Mouse (Mus musculus): ENCODE results near the gene Aknad1.

Gene Aknad1

DNA sequence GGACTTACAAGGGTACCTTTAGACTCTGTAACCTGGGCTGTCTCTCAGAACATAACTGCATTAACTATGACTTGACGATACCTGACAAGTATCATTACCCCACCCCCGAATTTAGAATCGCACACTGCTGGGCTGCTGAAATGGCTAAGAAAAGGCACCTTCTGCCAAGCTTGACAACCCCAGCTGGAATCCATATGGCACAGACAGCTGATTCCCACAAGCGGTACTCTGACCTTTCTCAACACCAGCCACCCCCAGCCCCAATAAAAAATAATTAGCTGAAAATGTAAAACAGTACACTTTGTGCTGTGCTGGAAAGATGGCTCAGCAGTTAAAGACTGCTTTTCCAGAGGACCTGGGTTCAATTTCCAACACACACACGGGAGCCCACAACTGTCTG lies 49.8 kb downstream of the Aknad1 start:
- no peak for DNase-seq

DNA sequence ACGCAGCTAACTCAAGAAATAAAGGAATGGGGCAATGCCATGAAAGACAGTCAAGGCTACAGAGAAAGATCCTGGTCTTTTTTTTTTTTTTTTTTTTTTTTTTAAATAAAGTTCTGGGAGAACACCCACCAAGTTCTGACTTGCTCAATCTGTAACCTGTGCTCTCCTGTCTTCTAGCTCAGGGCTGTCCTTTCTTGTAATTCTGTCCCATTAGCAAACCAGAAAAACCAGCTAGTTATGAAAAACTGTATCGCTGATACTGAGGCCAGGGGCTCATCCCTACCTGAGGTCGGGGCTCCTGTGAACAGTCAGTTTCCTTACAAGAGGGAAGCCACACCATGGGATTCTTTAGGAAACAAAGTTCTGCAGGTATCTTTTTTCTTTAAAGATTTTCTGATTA lies 51.0 kb downstream of the Aknad1 start:
- no peak for DNase-seq

DNA sequence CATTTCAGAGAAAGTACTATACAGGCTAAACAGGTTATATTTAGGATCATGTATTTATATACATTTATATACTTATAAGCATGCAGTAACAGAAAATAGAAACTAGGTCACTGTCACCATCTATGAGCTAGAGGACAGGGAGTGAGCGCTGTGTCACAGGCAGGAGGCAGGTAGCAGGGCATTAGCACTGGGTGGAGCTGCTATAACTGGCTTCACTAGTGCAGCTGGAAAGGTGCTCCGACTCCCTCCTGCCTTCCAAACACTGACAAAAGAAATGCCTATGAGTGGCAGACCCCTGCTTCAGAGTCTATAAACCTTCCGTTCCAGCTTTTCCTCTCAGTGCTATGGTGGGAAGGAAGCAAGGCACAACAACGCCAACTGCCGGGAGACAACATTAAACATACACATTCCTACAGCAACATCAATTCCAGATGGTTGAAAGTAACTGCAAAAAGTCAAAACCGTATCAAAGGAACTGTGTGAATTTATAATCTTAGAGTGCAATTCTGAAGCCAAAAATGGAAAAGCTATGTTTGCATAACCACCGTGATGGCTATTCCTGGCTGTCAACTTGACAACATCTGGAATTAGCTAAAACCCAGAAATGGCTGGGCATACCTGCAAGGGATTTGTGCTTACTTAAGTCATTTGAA lies 51.7 kb downstream of the Aknad1 start:
- DNase-seq, result no peak

DNA sequence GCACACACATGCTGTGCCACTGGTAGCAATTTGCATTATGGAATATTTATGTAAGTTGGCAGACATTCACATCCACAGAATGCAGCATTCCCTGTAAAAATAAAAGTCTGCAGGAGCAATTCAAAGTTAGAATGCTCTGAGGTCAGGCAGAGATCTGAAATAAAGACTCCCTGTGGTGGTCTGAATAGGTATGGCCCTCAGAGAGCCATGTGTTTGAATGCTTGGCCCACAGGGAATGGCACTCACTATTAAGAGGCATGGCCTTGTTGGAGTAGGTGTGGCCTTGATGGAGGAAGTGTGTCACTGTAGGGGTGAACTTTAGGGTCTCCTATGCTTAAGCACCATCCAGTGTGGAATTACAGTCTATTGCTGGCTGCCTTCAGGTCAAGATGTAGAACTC lies 53.0 kb downstream of the Aknad1 start:
- no peak for DNase-seq

DNA sequence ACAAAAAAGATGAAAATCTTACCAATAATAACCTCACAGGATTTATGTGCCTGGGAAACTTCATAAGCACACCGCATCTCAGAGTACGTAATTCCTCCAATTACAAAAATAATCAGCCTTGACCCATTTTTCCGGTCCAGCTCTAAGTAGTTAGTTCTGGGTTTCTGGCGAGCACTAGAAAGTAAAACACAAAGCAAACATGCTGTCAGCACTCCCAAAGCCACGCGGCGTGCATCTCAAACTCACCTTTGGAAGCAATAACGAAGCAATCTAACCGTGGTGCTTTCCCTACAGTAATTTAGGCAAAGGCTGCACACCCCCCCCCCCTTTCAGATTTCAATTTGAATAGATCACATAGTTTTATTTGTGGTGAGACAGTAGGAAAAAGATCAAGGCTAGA lies 55.3 kb downstream of the Aknad1 start:
- DNase-seq, result no peak

DNA sequence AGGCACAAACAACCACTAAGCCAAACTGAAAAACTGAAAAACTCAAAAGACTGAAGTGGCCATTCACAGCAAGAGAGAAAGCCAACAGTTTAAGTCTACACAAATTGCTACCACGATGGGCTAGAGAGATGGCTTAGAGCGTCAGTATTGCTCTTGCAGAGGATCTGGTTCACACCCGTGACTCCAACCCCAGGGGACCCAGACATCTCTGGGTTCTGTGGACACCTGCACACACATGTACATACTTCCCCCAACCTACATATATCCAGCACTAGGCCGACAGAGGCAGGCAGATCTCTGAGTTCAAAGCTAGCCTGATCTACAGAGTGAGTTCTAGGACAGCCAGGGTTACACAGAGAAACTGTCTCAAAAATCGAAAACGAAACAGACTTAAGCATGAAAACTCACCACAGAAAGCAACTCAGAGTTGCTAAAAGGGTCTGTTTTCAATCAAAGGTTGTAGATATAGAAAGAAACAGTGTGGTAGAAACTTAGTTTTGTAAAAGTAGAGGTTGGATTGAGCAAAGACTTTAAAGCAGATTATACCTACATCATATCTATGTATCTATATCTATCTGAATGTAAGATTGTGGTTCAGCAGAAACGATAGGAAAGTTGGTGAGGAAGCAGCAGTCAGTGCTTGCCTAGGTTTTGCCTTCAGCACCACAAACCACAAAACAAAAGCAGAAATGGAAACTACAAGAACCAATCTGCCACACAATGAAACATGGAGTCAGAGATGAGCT lies 56.3 kb downstream of the Aknad1 start:
- peak in 1 of 2 experiments; percentile 10 for DNase-seq

DNA sequence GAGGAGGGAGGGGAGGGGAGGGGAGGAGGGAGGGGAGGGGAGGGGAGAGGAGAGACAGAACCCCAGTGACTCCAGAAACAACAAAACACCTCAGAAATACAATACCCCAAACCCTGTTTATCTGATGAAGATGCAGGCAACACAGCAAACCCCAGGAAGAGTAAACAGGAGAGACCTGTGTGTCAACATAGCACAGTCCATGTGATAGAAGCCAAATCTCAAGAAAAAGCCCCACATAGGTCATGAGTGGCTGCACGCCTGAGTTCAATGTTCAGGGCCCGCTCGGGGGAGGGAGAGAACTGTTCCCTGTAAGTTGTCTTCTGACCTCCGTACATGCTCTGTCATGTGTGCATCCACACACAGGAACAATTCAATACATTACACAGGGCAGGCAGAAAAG lies 56.9 kb downstream of the Aknad1 start:
- DNase-seq, result no peak

DNA sequence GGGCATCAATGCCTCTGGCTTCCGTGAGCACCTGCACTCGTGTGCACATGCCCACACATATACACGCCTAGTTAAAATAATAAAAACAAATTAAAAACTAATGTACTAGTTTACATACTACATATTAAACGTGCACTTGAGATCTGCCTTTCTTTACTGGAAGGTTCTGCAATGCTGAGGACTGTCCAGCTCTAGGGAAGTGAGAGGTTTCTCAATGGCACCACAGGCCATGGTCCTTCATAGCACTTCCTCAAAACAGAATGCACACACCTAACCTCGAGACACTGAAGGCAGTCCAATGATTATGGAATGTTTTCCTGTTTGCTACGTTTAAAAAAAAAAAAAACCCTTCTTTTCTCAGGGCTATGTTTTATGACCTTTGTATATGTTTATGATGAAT lies 58.3 kb downstream of the Aknad1 start:
- DNase-seq, result no peak

DNA sequence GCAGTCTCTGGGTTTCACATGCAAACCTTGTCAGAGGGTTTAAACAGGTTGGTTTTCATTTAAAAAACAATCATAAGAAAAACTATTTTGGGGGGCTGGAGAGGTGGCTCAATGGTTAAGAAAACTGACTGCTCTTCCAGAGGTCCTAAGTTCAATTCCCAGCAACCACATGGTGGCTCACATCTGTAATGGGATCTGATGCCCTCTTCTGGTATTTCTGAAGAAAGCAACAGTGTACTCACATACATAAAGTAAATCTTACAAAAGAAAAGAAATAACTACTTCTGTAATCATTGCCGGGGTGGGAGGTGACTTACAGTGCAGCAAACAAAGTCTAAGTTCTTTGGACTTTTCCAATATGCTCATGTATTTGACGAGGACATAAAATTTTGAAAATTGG lies 58.9 kb downstream of the Aknad1 start:
- DNase-seq, result no peak

DNA sequence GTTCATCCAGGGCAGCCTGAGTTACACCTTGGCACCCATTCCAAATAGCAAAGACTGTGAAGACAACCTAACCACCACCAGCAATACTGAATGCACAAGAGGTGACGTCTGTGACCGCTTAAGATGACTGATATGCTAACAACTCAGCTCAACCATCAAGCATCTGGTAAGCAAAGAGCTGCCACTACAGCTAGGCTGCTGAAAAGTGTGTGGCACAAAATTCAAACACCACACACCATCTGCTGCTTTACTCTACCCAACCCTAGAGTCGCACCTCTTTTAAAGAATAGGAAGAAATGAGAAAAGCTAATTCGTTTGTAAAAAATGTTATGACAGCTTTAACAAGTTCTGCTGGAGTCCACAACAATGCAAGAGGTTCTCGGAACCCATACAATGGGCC lies 66.2 kb downstream of the Aknad1 start:
- no peak for DNase-seq

DNA sequence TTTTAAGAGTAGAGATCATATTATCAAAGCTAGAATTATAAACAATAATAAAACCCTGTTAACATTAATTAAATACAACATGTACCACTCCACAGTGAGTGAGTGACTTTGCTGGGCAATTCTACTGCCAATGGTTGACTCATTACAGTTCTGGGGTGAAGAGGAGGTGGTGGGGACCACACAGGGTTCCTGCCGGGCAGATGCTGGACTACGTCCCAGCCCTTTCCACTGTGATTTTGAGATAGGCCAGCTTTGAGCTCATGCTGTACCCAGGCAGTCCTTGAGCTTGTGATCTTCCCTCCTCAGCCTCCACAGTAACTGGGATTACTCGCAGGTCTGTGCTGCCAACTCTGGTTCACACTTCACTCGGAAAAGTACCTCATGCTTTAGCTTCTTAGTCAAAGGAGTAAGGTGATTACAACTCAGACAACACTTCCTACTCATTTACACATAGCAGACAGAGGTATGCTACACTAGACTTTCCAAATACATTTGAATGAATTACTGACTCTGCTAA lies 71.3 kb downstream of the Aknad1 start:
- DNase-seq, result no peak

DNA sequence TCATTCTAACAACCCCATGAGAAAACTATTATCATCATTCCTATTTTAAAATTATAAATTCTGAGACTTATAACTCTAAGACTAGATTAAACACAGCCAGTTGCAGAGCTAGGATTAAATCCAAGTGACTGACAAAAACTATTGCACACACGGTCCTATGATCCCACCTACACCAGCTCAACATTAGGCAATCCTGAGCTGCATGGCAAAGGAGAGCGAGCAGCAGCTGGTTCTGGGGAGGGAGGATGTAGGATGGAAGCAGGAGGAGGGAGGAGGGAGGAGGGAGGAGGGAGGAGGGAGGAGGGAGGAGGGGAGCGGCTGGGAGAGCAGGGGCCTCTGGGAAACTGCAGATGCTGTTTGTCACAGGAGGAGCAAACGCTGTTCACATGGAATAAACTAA lies 76.2 kb downstream of the Aknad1 start:
- DNase-seq, result no peak

DNA sequence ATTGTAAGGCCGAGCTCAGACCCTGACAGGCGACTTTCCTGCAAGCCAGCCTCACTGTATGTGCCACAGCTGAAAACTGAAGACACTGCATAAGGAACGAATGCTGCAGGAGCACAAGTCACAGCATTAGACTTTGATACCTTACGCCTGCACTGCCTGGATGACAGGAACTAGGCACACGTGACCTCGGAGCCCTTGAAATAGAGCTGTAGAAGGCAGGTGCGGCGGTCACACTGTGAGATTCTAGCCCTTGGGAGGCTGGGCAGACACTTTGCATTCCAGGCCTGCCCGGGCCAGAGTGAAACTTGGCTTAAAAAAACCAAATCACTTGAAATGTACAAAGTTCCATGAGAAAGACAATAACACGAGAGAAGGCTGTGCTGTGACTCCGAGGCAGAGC lies 91.0 kb downstream of the Aknad1 start:
- peak; percentile 10 to 15 for DNase-seq

DNA sequence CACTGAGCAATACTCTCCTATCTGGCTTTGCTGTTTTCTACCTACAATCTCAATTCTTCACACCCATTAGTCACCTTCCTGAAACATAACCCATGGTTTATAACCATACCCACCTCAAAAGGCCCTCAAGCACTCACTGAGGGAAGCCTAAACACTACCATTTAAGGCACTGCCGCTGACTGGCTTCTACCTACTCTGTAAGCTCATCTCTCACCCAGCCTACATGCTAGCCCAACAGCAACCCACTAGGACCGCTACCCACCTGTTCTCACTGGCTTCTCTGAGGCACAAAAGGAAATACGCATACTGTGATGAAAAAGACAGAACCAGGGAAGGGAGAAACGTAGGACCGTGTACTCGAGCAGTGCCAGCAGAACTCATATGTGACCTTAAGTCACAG lies 92.3 kb downstream of the Aknad1 start:
- DNase-seq, result no peak

Data from thymus, adult 18-20 months (tissue).